Mouse (Mus musculus): ENCODE measurements around the gene Hey2. TPM values are rescaled to one million over a fixed set of nuclear protein-coding genes. Genes with fewer than 3 reads are reported as not detected.

Gene Hey2
- polyA plus RNA-seq, 1 experiment from 2014 or later: 5.0 TPM

DNA sequence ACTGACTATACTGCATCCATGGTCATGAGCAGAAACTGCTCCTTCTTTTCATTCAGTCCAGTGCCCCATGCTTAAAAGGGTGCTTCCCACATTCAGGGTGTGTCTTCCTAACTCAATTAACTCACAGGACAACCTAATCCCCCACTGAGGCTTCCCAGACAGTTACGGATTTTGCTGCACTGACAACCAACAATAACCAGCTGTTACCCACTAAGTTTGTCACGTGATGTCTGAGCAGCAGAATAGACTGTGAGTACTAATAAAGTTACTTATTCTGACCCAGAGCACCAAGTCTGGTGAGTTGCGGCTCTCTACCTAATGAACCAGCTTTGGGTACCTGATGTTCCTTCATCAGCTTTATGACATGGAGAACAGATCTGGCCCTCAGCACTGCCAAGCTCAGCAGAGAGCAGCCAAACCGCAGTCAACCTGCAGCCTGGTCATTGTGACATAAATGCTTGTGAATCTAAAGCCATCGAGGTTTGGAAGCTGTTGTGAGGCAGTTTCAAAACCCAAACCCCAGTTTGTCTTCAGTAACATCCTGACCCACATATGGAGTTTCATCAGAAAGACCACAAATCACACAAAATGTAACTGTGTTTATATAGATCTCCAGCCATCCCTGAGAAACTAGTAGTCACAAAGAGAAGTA lies 56.4 kb downstream of the Hey2 start:
- WGBS: 78% methylated on average over 5 of the region's 5 CpGs
- Histone ChIP-seq H3K4me3 (replicated peaks) (no peak overlapping the region), H3K4me2 (replicated peaks) (no peak overlapping the region), H3K9me3 (no peaks in the 10 kb centered on the region), H3K9ac (no peak overlapping the region), H3K36me3 (no peaks in the 10 kb centered on the region), H3K27me3 (replicated peaks) (no peaks in the 10 kb centered on the region), H3K4me1 (replicated peaks) (no peaks in the 10 kb centered on the region), H3K27ac (no peak overlapping the region)
- no peak for ATAC-seq

Other genes starting within 250 kb of the Hey2 start
- 26.7 and 26.8 TPM in 2 replicates for gene Trmt11, start 242.1 kb downstream of the Hey2 start, polyA plus RNA-seq (2015; fragmentation: Nextera tagmentation; extraction: Ambion mirVana)
- gene Hint3, start 213.2 kb downstream of the Hey2 start, polyA plus RNA-seq (2015; fragmentation: Nextera tagmentation; extraction: Ambion mirVana): 31.0 and 37.4 TPM in 2 replicates
- 9.3 and 10.0 TPM in 2 replicates for gene Ncoa7, start 39.5 kb downstream of the Hey2 start, polyA plus RNA-seq (2015; fragmentation: Nextera tagmentation; extraction: Ambion mirVana)